Mouse (Mus musculus) forebrain, embryonic 12.5 days (tissue): Measurements from ENCODE around the gene Sspn. TPM values are rescaled to one million over a fixed set of nuclear protein-coding genes. Genes with fewer than 3 reads are reported as not detected.

ENCODE experiments used
- ATAC-seq: fragments of 200-750 bp; cut with Nextera tagmentation; 2 replicates; pipeline ENCODE4 v1.8.0; 2017; ENCODE audit warnings: moderate TSS enrichment; ENCODE audit not compliant: low FRiP score
- H3K27ac ChIP-seq: fragments of 300-500 bp; sonication (generic); 2 replicates; pipeline ENCODE4 v1.5.1; 2016; ENCODE audit warnings: mild to moderate bottlenecking
- H3K27me3 ChIP-seq: fragments of 300-500 bp; sonication (generic); 2 replicates; pipeline ENCODE4 v1.6.1; 2016; ENCODE audit warnings: mild to moderate bottlenecking
- H3K36me3 ChIP-seq: fragments of 300-500 bp; sonication (generic); replicated peaks from 2 replicates; pipeline ENCODE4 v1.6.1; 2016; ENCODE audit warnings: mild to moderate bottlenecking
- H3K4me1 ChIP-seq: fragments of 300-500 bp; sonication (generic); 2 replicates; pipeline ENCODE4 v1.6.1; 2016
- H3K4me2 ChIP-seq: fragments of 300-500 bp; sonication (generic); 2 replicates; pipeline ENCODE4 v1.6.1; 2016; ENCODE audit warnings: mild to moderate bottlenecking, moderate library complexity
- H3K4me3 ChIP-seq: fragments of 300-500 bp; sonication (generic); replicated peaks from 2 replicates; pipeline ENCODE4 v1.5.1; 2016; ENCODE audit warnings: mild to moderate bottlenecking
- H3K9ac ChIP-seq: fragments of 300-500 bp; sonication (generic); 2 replicates; pipeline ENCODE4 v1.6.1; 2016; ENCODE audit warnings: mild to moderate bottlenecking
- H3K9me3 ChIP-seq: fragments of 300-500 bp; sonication (generic); 2 replicates; pipeline ENCODE4 v1.6.1; 2016
- WGBS: fragments of 180-500 bp; shearing (Covaris S2); methylation state at CpG from one replicate; pipeline ENCODE4 v1.1.7; 2016; 5-methylcytosine and 5-hydroxymethylcytosine counted together
- polyA plus RNA-seq: library from polyadenylated mRNA; unstranded; fragments of >200 nt; fragmentation: Nextera tagmentation; extraction: Ambion mirVana; gene quantifications from 2 replicates; pipeline ENCODE4 v1.2.1, GENCODE M21; 2016

The Sspn gene
- polyA plus RNA-seq, 1 experiment from 2014 or later = 3.2 TPM

DNA sequence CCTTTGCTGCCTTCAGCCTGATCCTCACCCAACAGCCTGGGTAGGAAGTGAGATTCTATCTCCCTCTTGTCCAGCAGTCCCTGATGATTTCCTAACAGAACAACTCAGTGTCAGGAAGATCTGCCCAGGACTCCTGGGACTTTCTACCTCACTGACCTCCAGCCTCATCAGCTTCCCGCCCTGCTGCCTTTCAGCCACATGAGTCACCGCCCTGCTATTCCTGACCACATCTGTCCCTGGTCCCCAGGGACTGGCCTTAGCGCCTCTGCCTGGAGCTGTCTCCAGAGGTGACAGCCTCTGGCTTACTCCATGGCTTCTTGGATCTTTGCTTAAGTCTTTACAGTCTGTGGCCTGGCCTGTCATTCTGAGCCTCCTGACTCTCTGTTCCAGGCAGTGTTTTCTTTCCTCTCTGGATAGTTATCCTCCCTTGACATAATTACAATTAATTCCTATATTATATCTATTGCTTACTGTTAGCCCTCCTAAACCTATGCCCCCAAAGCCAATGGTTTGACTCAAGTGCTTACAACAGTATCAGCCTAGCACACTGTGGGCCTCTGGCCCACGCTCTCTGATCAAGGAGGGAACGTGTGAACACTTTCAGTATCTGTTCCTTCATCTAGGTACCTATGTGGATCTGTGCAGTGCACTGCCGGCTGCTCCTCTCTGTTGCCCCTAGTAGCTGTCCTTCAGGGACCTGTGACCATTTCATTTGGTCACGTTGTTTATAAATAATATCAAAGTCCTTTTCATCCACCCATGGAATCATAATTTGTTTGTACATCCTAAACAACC lies 25.1 kb upstream of the Sspn start:
- no peaks in the 10 kb centered on the region for H3K27me3 ChIP-seq
- no peaks in the 10 kb centered on the region for H3K4me1 ChIP-seq
- no peak overlapping the region for H3K4me2 ChIP-seq
- WGBS = 79% methylated on average over 7 of the region's 7 CpGs
- no peak overlapping the region for H3K9ac ChIP-seq
- H3K36me3 ChIP-seq = no peaks in the 10 kb centered on the region
- no peak for ATAC-seq
- no peak overlapping the region for H3K27ac ChIP-seq
- no peak overlapping the region for H3K4me3 ChIP-seq
- H3K9me3 ChIP-seq = no peaks in the 10 kb centered on the region

DNA sequence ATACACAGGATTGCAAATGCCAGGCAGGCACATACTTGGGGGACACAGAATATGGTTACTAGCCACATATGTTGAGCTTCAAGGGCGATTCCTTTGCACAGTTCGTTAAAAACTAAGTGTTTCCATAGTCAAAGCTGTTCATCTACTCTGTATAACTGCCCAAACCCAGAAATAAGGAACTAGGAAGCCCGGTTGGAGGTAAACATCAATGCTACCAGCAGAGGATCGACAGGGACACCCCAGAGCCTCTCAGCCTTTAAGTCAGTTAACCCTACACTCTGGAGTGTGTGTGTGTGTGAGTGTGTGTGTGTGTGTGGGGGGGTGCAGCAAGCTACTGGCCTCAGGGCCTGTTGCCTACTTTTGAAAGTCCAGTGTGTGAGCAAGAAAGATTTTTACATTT lies 21.5 kb upstream of the Sspn start:
- no peaks in the 10 kb centered on the region for H3K9me3 ChIP-seq
- 83% methylated on average over 4 of the region's 4 CpGs for WGBS
- H3K4me1 ChIP-seq = 0 out of 2 replicates have a peak, but pooled peaks cover 4% of the 10 kb centered on the region
- no peak overlapping the region for H3K4me2 ChIP-seq
- no peak overlapping the region for H3K27ac ChIP-seq
- no peak overlapping the region for H3K4me3 ChIP-seq
- no peaks in the 10 kb centered on the region for H3K36me3 ChIP-seq
- no peaks in the 10 kb centered on the region for H3K27me3 ChIP-seq
- H3K9ac ChIP-seq = no peak overlapping the region
- no peak for ATAC-seq

DNA sequence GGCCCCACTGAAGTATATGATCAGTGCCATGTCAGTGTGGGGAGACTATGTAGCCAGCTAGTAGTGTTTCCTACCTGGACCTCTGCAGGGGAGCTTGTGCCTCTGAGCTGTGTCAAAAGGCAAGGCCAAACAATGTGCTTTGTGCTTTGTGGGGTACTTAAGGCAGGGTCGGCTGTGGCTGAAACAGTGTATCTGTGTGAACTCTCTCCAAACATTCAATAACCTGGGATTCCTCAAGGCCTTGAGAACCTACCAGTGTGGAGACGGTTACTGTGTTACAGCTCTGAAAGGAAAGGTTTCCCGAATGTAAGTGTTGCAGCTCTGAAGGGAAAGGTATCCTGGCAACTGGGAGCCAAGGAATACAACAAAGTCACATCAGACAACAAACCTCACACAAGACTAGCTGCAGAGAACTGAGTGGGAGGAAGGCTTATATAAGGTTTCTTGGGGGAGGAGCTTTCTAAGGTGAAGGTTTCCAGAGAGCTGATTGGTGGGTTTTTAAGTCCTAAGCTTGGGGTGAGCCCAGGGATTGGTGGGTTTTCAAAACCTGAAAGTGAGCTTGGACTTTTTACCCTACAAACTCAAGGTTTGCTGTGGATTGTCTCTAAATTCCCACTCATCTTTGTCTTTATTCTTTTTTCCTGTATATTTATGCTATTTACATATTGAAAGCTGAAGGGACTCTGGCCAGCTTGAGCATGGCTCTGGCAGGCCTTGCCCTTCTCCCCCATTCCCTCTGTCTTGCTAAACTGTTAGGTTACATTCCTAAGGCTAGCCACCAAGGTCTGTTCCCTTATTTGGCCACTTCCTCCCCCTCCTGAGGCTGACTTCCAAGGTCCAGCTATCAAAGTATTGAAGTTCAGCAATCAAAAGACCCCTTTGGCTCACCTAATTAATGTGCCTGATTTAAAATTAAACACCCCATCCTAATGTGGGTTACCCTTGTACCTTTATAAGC lies 20.7 kb upstream of the Sspn start:
- ATAC-seq = no peak
- H3K4me2 ChIP-seq = no peak overlapping the region
- H3K27me3 ChIP-seq = 0 out of 2 replicates have a peak, but pooled peaks cover 7% of the 10 kb centered on the region
- H3K4me1 ChIP-seq = peaks cover 4% of the 10 kb centered on the region; the same call in 1 of the 2 replicates
- H3K27ac ChIP-seq = no peak overlapping the region
- 62% methylated on average over 3 of the region's 3 CpGs for WGBS
- no peak overlapping the region for H3K9ac ChIP-seq
- no peaks in the 10 kb centered on the region for H3K9me3 ChIP-seq
- no peak overlapping the region for H3K4me3 ChIP-seq
- H3K36me3 ChIP-seq = no peaks in the 10 kb centered on the region

DNA sequence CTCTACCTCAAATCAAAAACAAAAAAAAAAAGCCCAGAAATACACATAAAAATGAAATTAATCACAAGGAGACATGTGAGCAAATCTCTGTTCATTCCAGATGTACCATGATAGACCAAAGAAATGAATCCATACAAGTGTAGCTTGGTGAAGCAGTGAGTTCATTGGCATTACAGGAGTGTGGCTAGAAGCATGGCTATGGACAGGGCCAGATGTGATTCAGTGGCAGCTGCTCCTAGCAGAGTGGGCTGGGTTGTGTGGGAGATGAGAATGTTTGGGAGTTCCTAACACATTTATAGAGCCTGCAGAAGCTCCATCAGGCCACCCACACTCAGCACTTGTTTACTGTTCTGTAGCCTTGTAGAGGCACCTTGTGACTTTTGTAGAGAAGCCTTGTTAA lies 19.2 kb upstream of the Sspn start:
- H3K36me3 ChIP-seq = no peaks in the 10 kb centered on the region
- no peak overlapping the region for H3K9ac ChIP-seq
- no peak for ATAC-seq
- 0 out of 2 replicates have a peak, but pooled peaks cover 7% of the 10 kb centered on the region for H3K27me3 ChIP-seq
- H3K4me3 ChIP-seq = no peak overlapping the region
- H3K9me3 ChIP-seq = no peaks in the 10 kb centered on the region
- no peak overlapping the region for H3K4me2 ChIP-seq
- no peak overlapping the region for H3K27ac ChIP-seq
- peaks cover 4% of the 10 kb centered on the region; the same call in 1 of the 2 replicates for H3K4me1 ChIP-seq

DNA sequence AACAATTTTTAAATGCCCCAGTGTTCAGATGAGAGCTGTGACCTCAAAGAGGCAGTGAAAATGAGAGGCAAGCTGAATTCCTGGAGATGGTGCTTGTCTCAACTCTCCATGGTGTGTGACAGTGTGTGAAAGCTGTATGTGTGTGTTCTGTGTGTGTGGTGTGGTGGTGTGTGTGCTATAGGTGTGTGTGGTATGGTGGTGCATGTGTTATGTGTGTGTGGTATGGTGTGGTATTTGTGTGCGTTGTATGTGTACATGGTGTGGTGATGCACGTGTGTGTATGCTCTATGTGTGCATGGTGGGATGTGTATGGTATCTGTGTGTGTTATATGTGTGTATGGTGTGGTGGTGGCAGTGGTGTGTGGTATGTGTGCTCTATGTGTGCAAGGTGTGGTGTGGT lies 16.0 kb upstream of the Sspn start:
- 97% methylated on average over 2 of the region's 2 CpGs for WGBS
- Histone ChIP-seq H3K4me2 (no peak overlapping the region), H3K27ac (no peak overlapping the region), H3K4me1 (peaks cover 4% of the 10 kb centered on the region; the same call in 1 of the 2 replicates), H3K9me3 (no peaks in the 10 kb centered on the region), H3K36me3 (no peaks in the 10 kb centered on the region), H3K27me3 (0 out of 2 replicates have a peak, but pooled peaks cover 7% of the 10 kb centered on the region), H3K4me3 (no peak overlapping the region), H3K9ac (no peak overlapping the region)
- ATAC-seq = no peak

DNA sequence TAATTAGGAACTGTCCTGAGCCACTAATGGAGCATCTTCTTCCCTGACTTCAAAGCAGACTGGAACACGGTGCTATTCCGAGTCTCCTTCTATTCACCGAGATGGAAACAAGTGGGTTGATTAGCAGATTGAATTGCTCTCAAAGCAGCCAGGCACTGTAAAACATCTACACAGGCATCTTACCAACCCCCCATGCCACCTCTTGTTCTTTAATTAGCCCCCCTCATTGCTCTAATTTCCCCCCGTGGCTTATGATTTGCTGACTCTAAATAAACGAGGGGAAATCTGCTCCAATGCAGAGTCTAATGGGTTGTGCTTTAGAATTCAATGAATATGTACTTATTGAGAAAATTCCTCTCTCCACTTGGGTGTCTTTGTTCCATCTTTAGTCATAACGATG lies 15.0 kb upstream of the Sspn start:
- H3K4me2 ChIP-seq = no peak overlapping the region
- H3K27ac ChIP-seq = no peak overlapping the region
- H3K9me3 ChIP-seq = no peaks in the 10 kb centered on the region
- H3K27me3 ChIP-seq = 0 out of 2 replicates have a peak, but pooled peaks cover 7% of the 10 kb centered on the region
- ATAC-seq = peak; percentile 11; the same call in 1 of the 2 replicates
- no peak overlapping the region for H3K9ac ChIP-seq
- H3K4me1 ChIP-seq = peaks cover 4% of the 10 kb centered on the region; the same call in 1 of the 2 replicates
- H3K4me3 ChIP-seq = no peak overlapping the region
- 20% methylated on average over 6 of the region's 6 CpGs for WGBS
- no peaks in the 10 kb centered on the region for H3K36me3 ChIP-seq

DNA sequence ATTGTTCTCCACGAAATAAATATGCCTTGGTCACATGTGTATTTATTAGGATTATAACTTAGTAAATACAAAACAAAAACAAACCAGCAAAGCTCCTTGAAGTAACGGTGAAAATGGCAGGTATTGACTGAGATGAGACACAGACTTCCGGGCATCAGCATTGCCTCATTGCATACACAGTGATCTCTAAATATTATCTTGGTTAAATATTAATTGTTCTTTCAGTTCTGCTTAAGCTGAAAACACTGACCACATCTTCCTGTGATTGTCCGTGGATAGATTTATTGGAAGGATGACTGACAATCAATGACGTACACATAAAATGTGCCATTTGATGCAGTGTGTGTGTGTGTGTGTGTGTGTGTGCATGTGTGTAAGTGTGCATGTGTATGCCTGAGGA lies 13.2 kb upstream of the Sspn start:
- Histone ChIP-seq H3K4me3 (no peak overlapping the region), H3K9me3 (no peaks in the 10 kb centered on the region), H3K27me3 (0 out of 2 replicates have a peak, but pooled peaks cover 7% of the 10 kb centered on the region), H3K27ac (no peak overlapping the region), H3K4me2 (no peak overlapping the region), H3K9ac (no peak overlapping the region), H3K4me1 (no peaks in the 10 kb centered on the region; the same call in 1 of the 2 replicates), H3K36me3 (no peaks in the 10 kb centered on the region)
- ATAC-seq = no peak
- WGBS = 89% methylated on average over 5 of the region's 5 CpGs

DNA sequence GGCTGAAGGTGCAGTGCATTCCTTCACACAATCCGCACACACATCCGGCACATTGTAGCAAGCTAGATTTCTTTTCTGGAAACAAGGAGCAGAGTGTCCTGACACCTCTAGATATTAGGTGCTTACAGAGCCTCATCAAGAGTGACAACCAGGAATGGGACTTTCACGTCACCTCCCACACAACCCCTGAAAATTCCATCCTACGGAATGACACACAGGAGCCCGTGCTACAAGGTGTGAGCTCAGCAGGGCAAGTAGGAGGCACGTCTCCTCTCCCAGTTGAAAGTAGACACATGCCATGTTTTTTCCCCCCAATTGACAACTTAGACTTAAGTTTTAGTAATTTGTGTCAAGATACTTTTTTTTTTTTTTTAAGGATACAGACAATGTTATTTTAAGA lies 7.8 kb upstream of the Sspn start:
- no peak for ATAC-seq
- no peak overlapping the region for H3K4me3 ChIP-seq
- H3K27me3 ChIP-seq = no peaks in the 10 kb centered on the region
- H3K36me3 ChIP-seq = no peaks in the 10 kb centered on the region
- no peaks in the 10 kb centered on the region for H3K4me1 ChIP-seq
- H3K27ac ChIP-seq = no peak overlapping the region
- no peak overlapping the region for H3K9ac ChIP-seq
- H3K4me2 ChIP-seq = no peak overlapping the region
- no peaks in the 10 kb centered on the region for H3K9me3 ChIP-seq
- 89% methylated on average over 6 of the region's 6 CpGs for WGBS

DNA sequence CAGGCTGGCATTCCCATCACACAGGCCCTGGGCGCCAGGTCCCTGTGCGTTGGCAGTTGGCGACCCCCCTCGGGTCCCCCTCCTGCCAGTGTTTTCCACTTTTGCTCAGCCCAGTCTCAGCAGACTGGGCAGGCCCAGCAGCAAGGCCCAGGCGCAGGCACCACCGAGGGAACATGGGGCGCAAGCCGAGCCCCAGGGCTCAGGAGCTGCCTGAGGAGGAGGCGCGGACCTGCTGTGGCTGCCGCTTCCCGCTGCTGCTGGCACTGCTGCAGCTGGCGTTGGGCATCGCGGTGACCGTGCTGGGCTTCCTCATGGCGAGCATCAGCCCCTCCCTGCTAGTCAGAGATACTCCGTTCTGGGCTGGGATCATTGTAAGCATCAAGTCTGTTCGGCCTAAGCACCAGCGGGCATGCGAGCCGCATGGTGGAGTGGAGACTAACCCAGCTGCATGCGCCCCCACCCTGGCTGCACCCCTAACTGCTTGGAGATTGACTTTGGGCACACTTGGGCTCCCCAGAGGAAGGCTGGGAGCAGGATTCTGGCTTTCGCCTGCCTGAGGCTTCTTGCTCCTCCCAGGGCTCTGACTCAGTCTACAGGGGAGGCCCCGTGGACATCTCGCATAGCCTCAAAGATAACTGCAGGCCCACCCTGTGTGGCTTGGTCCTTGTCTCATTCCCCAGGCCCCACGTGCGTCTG lies 2.7 kb downstream of the Sspn start:
- no peaks in the 10 kb centered on the region for H3K36me3 ChIP-seq
- WGBS = 3% methylated on average over 28 of the region's 28 CpGs
- peak overlapping the region; percentile 88 for H3K27ac ChIP-seq

DNA sequence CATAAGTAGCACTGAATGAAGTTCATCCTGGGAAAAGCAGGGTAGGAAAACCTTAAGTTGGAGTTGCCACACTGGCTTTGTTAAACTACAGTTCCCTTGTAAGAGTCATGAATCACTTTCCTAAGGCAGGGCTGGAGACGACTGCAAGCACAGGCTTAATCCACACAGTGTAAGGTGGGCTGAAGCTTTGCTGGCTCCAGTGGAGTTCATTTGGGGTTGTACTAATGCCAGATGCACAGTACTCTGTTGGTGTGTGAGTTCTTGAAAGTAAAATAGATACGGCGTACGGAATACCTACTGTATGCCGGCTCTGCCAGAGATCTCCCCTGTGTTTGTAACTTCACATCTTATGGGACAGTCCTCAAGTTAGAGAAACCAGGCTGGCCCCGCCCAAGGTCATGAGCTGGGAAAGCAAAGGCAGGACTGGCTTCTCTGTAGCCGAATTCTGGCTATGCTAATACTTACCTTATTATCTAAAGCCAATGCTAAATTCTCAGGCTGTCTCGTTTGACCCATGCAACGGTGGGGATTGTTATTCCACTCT lies 3.3 kb downstream of the Sspn start:
- Histone ChIP-seq H3K4me3 (no peak overlapping the region), H3K9me3 (no peaks in the 10 kb centered on the region), H3K4me1 (peaks cover 16% of the 10 kb centered on the region), H3K27ac (peak overlapping the region; percentile 88; the same call in 1 of the 2 replicates), H3K9ac (peak overlapping the region; percentile 74; the same call in 1 of the 2 replicates), H3K27me3 (no peaks in the 10 kb centered on the region), H3K4me2 (peak overlapping the region; percentile 66), H3K36me3 (no peaks in the 10 kb centered on the region)
- 76% methylated on average over 9 of the region's 9 CpGs for WGBS
- peak; percentile 24; the same call in 1 of the 2 replicates for ATAC-seq

More for the DNA sequence above, 2.7 kb downstream of the Sspn start:
- H3K9ac ChIP-seq = peak overlapping the region; percentile 74
- peak; percentile 95 for ATAC-seq
- H3K4me1 ChIP-seq = peaks cover 16% of the 10 kb centered on the region
- H3K27me3 ChIP-seq = no peaks in the 10 kb centered on the region
- H3K9me3 ChIP-seq = no peaks in the 10 kb centered on the region
- H3K4me2 ChIP-seq = peak overlapping the region; percentile 66
- H3K4me3 ChIP-seq = peak overlapping the region; percentile 44

DNA sequence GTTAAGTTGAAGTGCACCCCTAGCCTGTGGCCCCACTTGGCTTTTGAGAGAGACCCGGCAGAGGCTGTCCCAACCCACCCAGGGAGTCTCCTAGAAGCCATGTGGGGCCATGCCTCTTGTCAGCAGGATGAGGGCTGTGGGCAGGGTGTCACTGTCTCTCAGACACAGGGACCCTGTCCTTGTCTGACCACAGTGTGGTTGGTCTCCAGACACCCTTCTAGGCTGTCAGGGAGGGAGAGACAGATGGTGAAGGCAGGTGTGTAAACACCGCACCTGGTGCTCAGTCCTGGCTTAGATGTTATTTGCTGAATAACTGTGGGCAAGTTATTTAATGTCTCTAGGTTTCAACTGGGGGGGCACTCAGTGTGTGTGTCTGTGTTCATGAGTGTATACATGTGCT lies 4.5 kb downstream of the Sspn start:
- Histone ChIP-seq H3K4me2 (no peak overlapping the region), H3K4me3 (no peak overlapping the region), H3K27me3 (no peaks in the 10 kb centered on the region), H3K9ac (no peak overlapping the region), H3K4me1 (peaks cover 16% of the 10 kb centered on the region), H3K9me3 (no peaks in the 10 kb centered on the region), H3K27ac (no peak overlapping the region), H3K36me3 (no peaks in the 10 kb centered on the region)
- no peak for ATAC-seq
- 81% methylated on average over 2 of the region's 2 CpGs for WGBS
